Mouse (Mus musculus): ENCODE measurements around the gene Gramd1b.

GRCm38 (mm10) chr9:40455336-40456185 is 75.6 kb downstream of the Gramd1b start:
- TF ChIP-seq CTCF (IDR thresholded peaks at IDR 0.05; ENCODE audit: borderline replicate concordance, insufficient read depth, low read depth, low read length) (peak; percentile 20; the same call in 1 of the 2 replicates), POLR2A (IDR thresholded peaks at IDR 0.05; ENCODE audit: borderline replicate concordance, insufficient read depth, low read length) (peak; percentile 31; the same call in 1 of the 2 replicates)
